Mouse (Mus musculus) CD4-positive, CD25-positive, alpha-beta regulatory T cell, adult 4 months (primary cell): ENCODE data around the gene Fam214a. TPM values are rescaled to one million over a fixed set of nuclear protein-coding genes. Genes with fewer than 3 reads are reported as not detected.

Experiments
- ATAC-seq: one replicate; pipeline ENCODE4 v1.8.0; 2017
- polyA plus RNA-seq, 2 experiments: library from polyadenylated mRNA; unstranded; fragments of 100-300 nt; shearing (Covaris generic); gene quantifications; one replicate each; pipeline ENCODE4 v1.2.1; 2017

Fam214a gene
- polyA plus RNA-seq, 2 experiments from 2014 or later, result 24.3 to 28.4 TPM

- ATAC-seq, result peak; percentile 4
These were observed 578 bp upstream of the Fam214a start for GRCm38 (mm10) chr9:74952106-74952505.

- peak; percentile 72 for ATAC-seq
These were observed 728 bp downstream of the Fam214a start for GRCm38 (mm10) chr9:74953265-74953958.

GRCm38 (mm10) chr9:74953959-74954279, 1.2 kb downstream of the Fam214a start:
- ATAC-seq, result no peak

- ATAC-seq, result no peak
These were observed 1.7 kb downstream of the Fam214a start for GRCm38 (mm10) chr9:74954387-74954786.

- ATAC-seq, result no peak
These were observed 7.9 kb downstream of the Fam214a start for GRCm38 (mm10) chr9:74960630-74961029.

- no peak for ATAC-seq
These were observed 8.4 kb downstream of the Fam214a start for GRCm38 (mm10) chr9:74961073-74961575.

DNA sequence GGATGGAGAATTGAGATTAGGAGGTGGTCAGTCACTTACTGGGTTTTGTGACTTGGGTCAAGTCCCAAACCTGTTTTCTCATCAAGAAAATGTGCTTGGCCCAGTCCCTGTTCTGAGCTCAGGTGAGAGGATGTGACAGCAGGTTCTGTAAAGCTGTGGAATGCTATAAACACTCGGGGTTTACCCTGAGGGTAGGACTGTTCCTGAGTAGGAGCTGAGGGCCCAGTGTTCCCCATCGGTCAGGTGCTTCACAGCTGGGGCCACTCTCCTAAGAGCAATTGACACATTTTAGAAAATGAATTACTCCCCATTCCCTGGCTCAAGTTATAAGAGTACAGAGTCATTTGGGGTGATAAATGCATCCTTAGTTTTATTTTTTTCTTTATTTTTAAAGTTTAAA, 11.3 kb downstream of the Fam214a start:
- ATAC-seq, result no peak

- peak; percentile 70 for ATAC-seq
These were observed 12.2 kb downstream of the Fam214a start for GRCm38 (mm10) chr9:74964866-74965384.

DNA sequence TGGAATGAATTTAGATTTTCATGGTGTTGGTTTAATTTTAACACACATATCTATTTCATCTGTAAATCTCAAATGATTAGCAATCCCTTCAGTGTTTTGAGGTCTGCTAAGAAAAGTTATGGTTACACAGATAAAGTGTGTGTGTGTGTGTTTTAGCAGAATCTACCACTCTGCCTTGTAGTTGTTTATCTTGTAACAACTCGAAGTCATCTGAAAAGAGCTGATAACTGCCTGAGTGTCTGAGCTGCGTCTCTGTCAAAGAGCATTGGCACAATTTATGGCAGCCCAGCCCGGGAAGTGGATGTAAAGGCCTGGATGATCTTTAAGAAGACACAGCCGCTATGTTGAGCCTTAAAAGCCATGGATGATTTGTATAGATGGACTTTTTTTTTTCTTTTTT, 13.5 kb downstream of the Fam214a start:
- ATAC-seq, result no peak

DNA sequence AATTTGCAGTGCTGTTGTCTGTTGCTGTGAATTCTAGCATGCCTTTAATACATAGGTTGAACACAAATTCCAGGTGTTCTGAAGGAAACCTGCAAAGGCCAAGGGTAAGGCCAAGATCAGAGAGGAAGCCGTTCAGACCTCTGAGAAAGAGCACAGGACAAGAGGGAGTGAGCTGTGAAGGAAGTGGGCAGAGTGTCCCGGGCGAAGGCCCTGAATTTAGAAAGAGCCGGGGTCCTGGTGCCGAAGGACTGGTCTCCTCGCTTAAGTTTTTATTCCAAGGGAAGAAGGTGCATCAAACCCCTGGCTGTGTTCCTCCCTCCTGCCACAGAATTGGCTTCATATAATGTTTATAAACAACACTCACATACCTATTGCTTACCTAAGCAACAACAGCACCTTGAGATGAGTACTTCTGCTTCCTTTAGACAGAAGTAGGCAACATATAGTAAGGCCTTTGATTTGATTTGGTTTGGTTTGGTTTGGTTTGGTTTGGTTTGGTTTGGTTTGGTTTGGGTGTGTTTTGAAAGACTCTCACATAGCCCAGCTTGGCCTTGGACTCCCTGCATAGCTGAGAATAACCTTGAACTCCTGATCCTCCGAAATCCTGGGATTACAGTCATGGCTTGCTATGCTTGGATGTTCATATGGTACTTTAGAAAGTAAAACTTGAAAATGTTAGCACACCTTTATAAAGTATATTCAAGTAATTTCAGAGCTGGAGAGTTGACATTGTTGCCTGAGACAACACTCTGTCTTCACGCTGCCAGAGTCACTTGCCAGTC, 16.2 kb downstream of the Fam214a start:
- ATAC-seq, result no peak

DNA sequence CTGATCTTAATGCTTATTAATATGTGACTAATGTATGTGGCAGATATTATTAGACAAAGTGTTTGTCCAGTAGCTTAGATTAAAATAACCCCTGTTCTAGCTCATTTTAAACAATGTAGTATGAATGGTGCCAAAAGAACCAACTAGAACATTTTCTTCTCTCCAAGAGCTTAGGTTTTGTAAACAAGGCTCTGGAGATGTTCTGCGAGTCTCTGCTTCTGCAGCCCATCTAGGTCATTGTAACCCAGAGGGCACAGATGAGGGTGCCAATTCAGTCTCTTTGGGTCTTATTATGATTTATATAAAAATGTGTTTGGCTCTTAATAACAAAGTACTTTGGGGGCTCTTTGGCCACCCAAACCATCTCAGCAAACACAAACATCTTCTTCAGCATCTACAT, 17.9 kb downstream of the Fam214a start:
- ATAC-seq, result no peak

DNA sequence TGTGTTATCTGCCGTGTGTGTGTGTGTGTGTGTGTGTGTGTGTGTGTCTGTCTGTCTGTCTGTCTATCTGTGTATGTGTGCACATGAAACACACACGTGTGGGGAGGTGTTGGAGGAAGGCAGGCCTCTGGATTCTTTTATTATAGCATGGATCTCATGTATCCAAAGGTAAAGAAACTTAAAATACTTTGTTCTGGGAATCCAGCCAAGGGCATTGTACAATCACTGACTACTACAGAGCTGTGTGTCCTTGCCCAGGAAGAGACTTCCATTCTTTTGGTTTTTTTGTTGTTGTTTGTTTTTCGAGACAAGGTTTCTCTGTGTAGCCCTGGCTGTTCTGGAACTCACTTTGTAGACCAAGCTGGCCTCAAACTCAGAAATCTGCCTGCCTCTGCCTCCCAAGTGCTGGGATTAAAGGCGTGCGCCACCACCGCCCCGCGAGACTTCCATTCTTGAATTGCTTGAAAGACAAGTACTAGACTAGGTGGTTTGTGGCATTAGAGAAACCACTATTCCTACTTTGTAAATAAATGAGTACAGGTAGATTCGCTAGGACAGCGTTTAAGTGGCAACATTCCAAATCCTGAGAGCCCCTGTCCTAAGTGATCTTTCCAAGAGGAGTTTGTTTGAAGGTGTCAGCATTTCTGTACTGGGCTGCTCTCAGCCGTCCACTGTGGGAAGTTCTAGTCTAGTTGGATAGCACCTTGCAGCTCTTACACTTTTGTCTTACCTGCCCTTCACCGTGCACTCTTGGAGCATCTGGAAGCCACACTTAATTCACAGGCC, 18.7 kb downstream of the Fam214a start:
- no peak for ATAC-seq

- no peak for ATAC-seq
These were observed 20.1 kb downstream of the Fam214a start for GRCm38 (mm10) chr9:74972736-74973135.

GRCm38 (mm10) chr9:74973154-74973553, 20.5 kb downstream of the Fam214a start:
- ATAC-seq, result no peak

GRCm38 (mm10) chr9:74974758-74975157, 22.1 kb downstream of the Fam214a start:
- ATAC-seq, result no peak

- ATAC-seq, result peak; percentile 16
These were observed 22.7 kb downstream of the Fam214a start for GRCm38 (mm10) chr9:74975416-74975815.

DNA sequence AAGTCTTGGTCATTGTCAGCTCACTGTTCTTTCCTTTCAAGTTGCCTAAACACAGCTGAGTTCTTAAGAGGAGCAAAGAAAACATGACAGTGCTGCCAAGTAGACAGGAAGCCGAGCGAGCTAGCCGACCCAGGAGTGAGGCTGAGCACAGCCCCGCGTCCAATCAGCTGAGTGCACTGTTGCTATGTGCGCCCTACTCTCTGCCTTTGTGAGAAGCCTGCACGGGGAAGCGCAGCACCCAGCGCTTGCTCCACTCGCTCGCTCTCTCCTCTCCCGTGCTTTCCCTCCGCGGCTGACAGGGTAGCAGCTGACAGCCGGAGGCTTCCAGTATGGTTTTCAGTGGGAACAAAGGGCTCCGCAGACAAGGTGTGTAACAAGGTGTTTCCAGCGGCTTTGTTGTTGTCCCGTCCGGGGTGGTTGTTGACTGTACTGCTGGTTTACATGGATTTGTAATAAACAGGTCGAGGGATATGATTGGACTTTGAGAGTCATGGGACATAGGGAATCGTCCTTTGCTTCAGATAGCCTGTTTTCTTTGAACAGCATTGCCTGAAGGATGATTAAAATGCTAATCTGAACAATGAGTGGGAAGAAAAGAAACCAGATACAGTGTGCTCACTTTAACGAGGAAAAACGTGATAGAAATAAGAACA, 23.4 kb downstream of the Fam214a start:
- ATAC-seq, result peak; percentile 100

DNA sequence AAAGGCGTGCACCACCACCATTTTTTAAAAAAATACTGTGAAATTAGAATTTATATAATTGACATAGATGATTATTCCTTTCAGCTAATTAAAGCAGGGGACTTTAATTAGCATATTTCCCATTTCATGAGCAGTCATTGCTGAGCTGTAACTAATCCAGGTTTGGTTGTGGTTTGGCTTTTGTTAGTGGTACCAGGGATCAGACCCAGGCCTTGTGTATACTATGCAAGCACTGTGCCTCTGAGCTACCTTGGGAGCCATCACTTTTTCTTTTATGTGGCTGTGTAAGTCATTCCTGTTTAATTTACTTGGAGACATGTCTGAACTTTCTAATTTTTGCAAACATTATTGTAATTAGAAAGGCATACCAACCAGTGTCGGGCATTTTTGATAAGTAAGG, 24.6 kb downstream of the Fam214a start:
- no peak for ATAC-seq

DNA sequence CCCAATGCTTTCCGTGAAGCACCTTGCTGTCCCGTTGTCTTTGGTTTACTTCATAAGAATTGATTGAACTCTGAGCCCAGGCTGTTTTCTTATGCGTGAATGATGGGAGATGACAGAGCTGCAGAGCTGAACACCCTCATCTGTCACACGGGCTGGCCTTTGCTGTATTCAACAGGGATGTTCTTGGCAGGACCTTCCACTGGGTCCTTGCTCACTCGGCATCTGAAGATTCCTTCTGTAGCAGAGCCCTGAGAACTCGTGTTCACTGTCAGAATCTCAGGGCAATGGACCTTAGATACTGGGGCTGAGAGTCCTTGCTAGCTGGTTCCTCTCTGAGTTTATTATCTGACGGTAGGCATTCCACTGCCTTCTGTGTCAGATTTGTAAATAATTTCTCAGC, 25.3 kb downstream of the Fam214a start:
- no peak for ATAC-seq

- ATAC-seq, result no peak
These were observed 26.2 kb downstream of the Fam214a start for GRCm38 (mm10) chr9:74978868-74979267.

GRCm38 (mm10) chr9:74979371-74979770, 26.7 kb downstream of the Fam214a start:
- no peak for ATAC-seq

DNA sequence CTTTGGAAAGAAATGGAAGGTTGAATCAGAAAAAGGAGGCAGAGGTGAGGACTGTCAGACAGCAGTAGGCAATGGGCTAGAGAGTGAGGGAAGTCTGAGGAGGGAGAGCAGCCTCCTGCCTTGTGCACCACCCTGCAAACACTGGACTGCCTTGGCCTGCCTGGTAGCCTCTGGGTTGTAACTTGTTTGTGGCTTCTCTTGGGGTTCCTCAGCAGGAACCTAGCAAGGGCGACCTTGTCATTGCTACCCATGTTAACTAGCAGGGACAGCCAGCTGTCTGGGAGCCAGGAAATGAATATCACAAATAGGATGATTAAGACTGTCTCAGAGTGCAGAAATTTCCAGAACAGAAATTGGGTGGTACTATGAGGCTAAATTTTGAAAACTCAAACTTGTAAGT, 27.2 kb downstream of the Fam214a start:
- ATAC-seq, result no peak
